Mouse (Mus musculus) limb, embryonic 14.5 days (tissue): ENCODE results near the gene Atg7. TPM values are rescaled to one million over a fixed set of nuclear protein-coding genes. Genes with fewer than 3 reads are reported as not detected.

Experiments
- ATAC-seq: fragments of 200-750 bp; cut with Nextera tagmentation; 2 replicates; pipeline ENCODE4 v1.8.0; 2017; ENCODE audit warnings: low read depth, moderate number of reproducible peaks, moderate TSS enrichment; ENCODE audit not compliant: low FRiP score
- DNase-seq: peaks from one replicate; pipeline ENCODE4 v3.0.0-alpha.2; 2015; ENCODE audit warnings: low spot score
- H3K27ac ChIP-seq: fragments of 300-500 bp; sonication (generic); replicated peaks from 2 replicates; pipeline ENCODE4 v1.5.1; 2014; ENCODE audit warnings: low read depth, mild to moderate bottlenecking, low read length, moderate library complexity, mixed read lengths
- H3K27me3 ChIP-seq: fragments of 300-500 bp; sonication (generic); 2 replicates; pipeline ENCODE4 v1.6.1; 2014; ENCODE audit warnings: low read length, mixed read lengths; ENCODE audit not compliant: control insufficient read depth, insufficient read depth
- H3K36me3 ChIP-seq: fragments of 300-500 bp; sonication (generic); 2 replicates; pipeline ENCODE4 v1.6.1; 2014; ENCODE audit warnings: mild to moderate bottlenecking, low read length, moderate library complexity, mixed read lengths; ENCODE audit not compliant: control insufficient read depth, insufficient read depth
- H3K4me1 ChIP-seq: fragments of 300-500 bp; sonication (generic); 2 replicates; pipeline ENCODE4 v1.6.1; 2014; ENCODE audit warnings: antibody characterized with exemption, low read length, mixed read lengths; ENCODE audit not compliant: control insufficient read depth, insufficient read depth
- H3K4me2 ChIP-seq: fragments of 300-500 bp; sonication (generic); replicated peaks from 2 replicates; pipeline ENCODE4 v1.6.1; 2014; ENCODE audit warnings: low read depth, mild to moderate bottlenecking, low read length, moderate library complexity; ENCODE audit not compliant: severe bottlenecking
- H3K4me3 ChIP-seq: fragments of 300-500 bp; sonication (generic); replicated peaks from 2 replicates; pipeline ENCODE4 v1.5.1; 2014; ENCODE audit warnings: low read length
- H3K9ac ChIP-seq: fragments of 300-500 bp; sonication (generic); 2 replicates; pipeline ENCODE4 v1.6.1; 2014; ENCODE audit warnings: mild to moderate bottlenecking, low read depth, low read length, moderate library complexity; ENCODE audit not compliant: severe bottlenecking
- H3K9me3 ChIP-seq: fragments of 300-500 bp; sonication (generic); 2 replicates; pipeline ENCODE4 v1.6.1; 2016; ENCODE audit warnings: low read length; ENCODE audit not compliant: control insufficient read depth
- POLR2A ChIP-seq: fragments of 200-500 bp; IDR thresholded peaks from 2 replicates; pipeline ENCODE4 v1.8.0; 2012; ENCODE audit warnings: inconsistent platforms, mild to moderate bottlenecking, moderate library complexity, borderline replicate concordance; ENCODE audit not compliant: insufficient read depth, insufficient read length; ENCODE audit errors: extremely low read depth
- WGBS: fragments of 180-500 bp; shearing (Covaris S2); extraction: QIAGEN DNeasy Blood & Tissue Kit; methylation state at CpG from one replicate; pipeline ENCODE4 v1.1.7; 2014; 5-methylcytosine and 5-hydroxymethylcytosine counted together
- polyA plus RNA-seq, 2 experiments: library from polyadenylated mRNA; depleted of rRNA in 1 of 2; stranded (reverse) in 1 of 2; unstranded in 1 of 2; fragments of >200 nt; fragmentation: Nextera tagmentation in 1 of 2; extraction: Ambion mirVana in 1 of 2; gene quantifications; 2 replicates each; pipeline versions ENCODE4 v1.2.1 to v1.2.3; 2012 to 2014

The Atg7 gene
- polyA plus RNA-seq, 2 experiments, result 11.6 to 19.2 TPM

- DNase-seq (no peak), ATAC-seq (no peak)
- no peaks in the 10 kb centered on the region for H3K36me3 ChIP-seq
- no peak for TF ChIP-seq POLR2A
- H3K27me3 ChIP-seq, result no peaks in the 10 kb centered on the region
- no peak overlapping the region for H3K27ac ChIP-seq
- H3K4me2 ChIP-seq, result no peak overlapping the region
- H3K4me1 ChIP-seq, result no peaks in the 10 kb centered on the region
- no peak overlapping the region for H3K4me3 ChIP-seq
- H3K9me3 ChIP-seq, result no peaks in the 10 kb centered on the region
- no peak overlapping the region for H3K9ac ChIP-seq
- 93% methylated on average over 6 of the region's 6 CpGs for WGBS
Observed at GRCm38 (mm10) chr6:114667518-114667917, 24.6 kb downstream of the Atg7 start.

DNA sequence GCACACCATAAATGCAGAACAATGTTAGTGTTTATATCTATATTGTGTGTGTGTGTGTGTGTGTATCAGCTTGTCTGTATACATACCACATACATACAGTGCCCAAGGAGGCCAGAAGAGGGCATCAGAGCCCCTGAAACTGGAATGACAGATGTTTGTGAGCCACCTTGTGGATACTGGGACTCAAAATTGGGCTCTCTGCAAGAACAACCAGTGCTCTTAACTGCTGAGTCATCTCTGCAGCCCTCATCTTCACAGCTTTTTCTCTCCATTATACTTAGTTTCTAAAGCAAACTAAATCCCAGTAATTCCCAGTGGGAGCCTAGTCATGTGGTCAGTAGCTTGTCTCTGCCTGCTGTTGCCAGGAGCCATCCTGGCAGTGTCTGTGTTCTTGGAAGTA, 31.9 kb downstream of the Atg7 start:
- ATAC-seq, result no peak
- Histone ChIP-seq H3K36me3 (peaks cover 7% of the 10 kb centered on the region), H3K4me3 (no peak overlapping the region), H3K27me3 (no peaks in the 10 kb centered on the region), H3K4me1 (no peaks in the 10 kb centered on the region), H3K9ac (no peak overlapping the region), H3K4me2 (no peak overlapping the region), H3K9me3 (0 out of 2 replicates have a peak, but pooled peaks cover 3% of the 10 kb centered on the region), H3K27ac (no peak overlapping the region)
- no peak for DNase-seq
- TF ChIP-seq POLR2A, result no peak

- H3K4me2 ChIP-seq, result no peak overlapping the region
- no peak overlapping the region for H3K9ac ChIP-seq
- WGBS, result 49% methylated on average over 5 of the region's 5 CpGs
- H3K27me3 ChIP-seq, result no peaks in the 10 kb centered on the region
- ATAC-seq, result no peak
- no peak overlapping the region for H3K27ac ChIP-seq
- H3K36me3 ChIP-seq, result peaks cover 14% of the 10 kb centered on the region
- no peaks in the 10 kb centered on the region for H3K4me1 ChIP-seq
- no peak for DNase-seq
- 0 out of 2 replicates have a peak, but pooled peaks cover 3% of the 10 kb centered on the region for H3K9me3 ChIP-seq
- no peak for TF ChIP-seq POLR2A
- no peak overlapping the region for H3K4me3 ChIP-seq
Observed at GRCm38 (mm10) chr6:114676091-114676490, 33.2 kb downstream of the Atg7 start.

GRCm38 (mm10) chr6:114682092-114682711, 39.3 kb downstream of the Atg7 start:
- Histone ChIP-seq H3K9me3 (no peaks in the 10 kb centered on the region), H3K4me3 (no peak overlapping the region), H3K4me1 (no peaks in the 10 kb centered on the region), H3K36me3 (peaks cover 11% of the 10 kb centered on the region), H3K4me2 (no peak overlapping the region), H3K27ac (no peak overlapping the region), H3K27me3 (no peaks in the 10 kb centered on the region), H3K9ac (no peak overlapping the region)
- ATAC-seq (no peak), DNase-seq (no peak)
- 56% methylated on average over 9 of the region's 9 CpGs for WGBS
- TF ChIP-seq POLR2A, result no peak

DNA sequence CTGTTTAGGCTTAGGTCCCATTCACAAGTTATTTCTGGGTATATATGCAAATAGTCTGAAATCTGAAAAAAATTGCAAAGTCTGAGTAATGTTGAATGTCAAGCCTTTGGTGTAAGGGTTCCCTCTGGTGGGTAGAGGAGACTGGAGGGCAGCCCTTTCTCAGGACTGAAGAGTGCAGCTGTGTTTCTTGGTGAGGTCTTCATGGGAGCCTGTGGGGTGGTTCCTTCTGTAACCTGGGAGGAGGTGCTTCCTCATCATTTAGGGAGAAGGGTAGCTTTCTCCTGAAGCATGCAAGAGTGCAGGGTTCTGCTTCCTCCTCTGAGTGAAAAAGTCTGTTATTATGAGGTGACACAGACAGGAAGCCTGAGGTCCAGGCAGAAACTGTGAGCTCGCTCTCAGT, 40.8 kb downstream of the Atg7 start:
- H3K9me3 ChIP-seq, result no peaks in the 10 kb centered on the region
- H3K36me3 ChIP-seq, result peaks cover 8% of the 10 kb centered on the region
- H3K27ac ChIP-seq, result no peak overlapping the region
- DNase-seq (no peak), ATAC-seq (no peak)
- H3K27me3 ChIP-seq, result no peaks in the 10 kb centered on the region
- no peak overlapping the region for H3K9ac ChIP-seq
- H3K4me3 ChIP-seq, result no peak overlapping the region
- no peak for TF ChIP-seq POLR2A
- WGBS, result 66% methylated on average over 1 of the region's 1 CpGs
- no peaks in the 10 kb centered on the region for H3K4me1 ChIP-seq
- H3K4me2 ChIP-seq, result no peak overlapping the region
